Mouse (Mus musculus) hematopoietic stem cell, adult 5-6 weeks (primary cell): Measurements from ENCODE around the gene BC052040. TPM values are rescaled to one million over a fixed set of nuclear protein-coding genes. Genes with fewer than 3 reads are reported as not detected.
A peak's percentile ranks its signal among the peaks of the same experiment; 100 is the strongest.

ENCODE experiments used
- ATAC-seq, 2 experiments: fragments of 125-278 bp in 1 of 2; replicated peaks in 1 of 2; 2 replicates each; pipeline ENCODE4 v1.8.0; 2016 to 2017; ENCODE audit warnings: inconsistent platforms in 2 of 2, mild to moderate bottlenecking in 2 of 2, moderate number of reproducible peaks in 2 of 2, low read depth in 1 of 2, moderate TSS enrichment in 1 of 2; ENCODE audit not compliant: low FRiP score in 2 of 2, poor library complexity in 2 of 2, severe bottlenecking in 2 of 2, insufficient read depth in 1 of 2, low TSS enrichment in 1 of 2
- total RNA-seq: library from RNA; stranded (forward); fragments of 172-1452, 232-1000 nt; gene quantifications from 2 replicates; pipeline ENCODE4 v1.2.3, GENCODE M21; 2017

The BC052040 gene
- 7.1 and 8.2 TPM in 2 replicates for total RNA-seq

- ATAC-seq, result peak; percentile 98
These were observed at the start of gene BC052040 for GRCm38 (mm10) chr2:115581241-115581988. BC052040 (plus strand) TSS chr2:115581716.

DNA sequence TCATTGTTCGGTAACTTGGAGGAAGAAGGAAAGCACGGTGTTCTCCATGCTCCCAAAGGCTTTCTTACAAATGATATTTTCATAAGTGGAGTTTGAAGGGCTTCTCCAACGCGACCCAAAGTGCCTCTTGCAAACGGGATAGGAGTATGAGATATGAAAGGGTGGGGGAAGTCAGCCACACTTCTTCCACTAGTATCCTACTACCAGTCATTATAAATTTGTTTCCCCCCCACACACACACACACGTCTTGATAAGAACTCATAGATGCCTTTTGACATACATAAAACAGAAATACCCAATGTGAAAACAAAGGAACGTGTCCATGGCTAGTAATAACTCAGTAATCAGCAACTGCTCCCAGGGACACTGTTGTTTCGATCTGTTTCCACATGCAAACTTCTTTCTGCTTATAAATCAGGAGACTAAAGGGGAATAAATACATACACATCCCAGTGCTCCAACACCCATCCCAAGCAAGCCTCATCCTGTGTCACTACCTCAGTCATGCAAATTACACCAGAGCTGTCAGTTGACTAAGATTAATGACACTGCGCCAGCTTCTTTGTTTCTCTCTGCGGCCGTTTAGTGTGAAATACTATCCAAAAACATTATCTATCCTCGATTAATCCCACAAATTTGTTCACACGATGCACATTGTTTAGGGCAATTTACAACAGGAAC, 43.4 kb upstream of the BC052040 start:
- no peak for ATAC-seq

GRCm38 (mm10) chr2:115538691-115539283, 42.7 kb upstream of the BC052040 start:
- ATAC-seq, result no peak

- ATAC-seq, result no peak
These were observed 41.8 kb upstream of the BC052040 start for GRCm38 (mm10) chr2:115539731-115540130.

GRCm38 (mm10) chr2:115542401-115543123, 39.0 kb upstream of the BC052040 start:
- no peak for ATAC-seq

GRCm38 (mm10) chr2:115543212-115543611, 38.3 kb upstream of the BC052040 start:
- ATAC-seq, result no peak

DNA sequence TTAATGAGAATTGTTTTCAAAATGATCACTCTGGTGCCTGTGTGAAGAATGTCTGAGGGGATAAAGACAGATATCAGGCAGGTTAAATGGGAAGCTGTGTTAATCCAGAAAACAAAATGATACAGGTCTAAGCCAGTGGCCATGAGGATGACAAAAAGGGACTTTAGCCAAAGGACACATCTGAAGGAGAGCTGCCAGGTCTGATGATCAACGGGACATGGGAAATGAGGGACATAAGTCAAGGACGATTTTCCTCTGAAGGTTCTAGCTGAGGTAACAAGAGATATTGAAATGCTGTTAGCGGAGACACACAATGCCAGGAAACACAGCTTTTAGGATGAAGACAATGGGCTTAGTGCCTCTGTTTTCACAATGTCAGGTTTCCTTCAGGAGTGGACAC, 29.6 kb upstream of the BC052040 start:
- ATAC-seq, result no peak

DNA sequence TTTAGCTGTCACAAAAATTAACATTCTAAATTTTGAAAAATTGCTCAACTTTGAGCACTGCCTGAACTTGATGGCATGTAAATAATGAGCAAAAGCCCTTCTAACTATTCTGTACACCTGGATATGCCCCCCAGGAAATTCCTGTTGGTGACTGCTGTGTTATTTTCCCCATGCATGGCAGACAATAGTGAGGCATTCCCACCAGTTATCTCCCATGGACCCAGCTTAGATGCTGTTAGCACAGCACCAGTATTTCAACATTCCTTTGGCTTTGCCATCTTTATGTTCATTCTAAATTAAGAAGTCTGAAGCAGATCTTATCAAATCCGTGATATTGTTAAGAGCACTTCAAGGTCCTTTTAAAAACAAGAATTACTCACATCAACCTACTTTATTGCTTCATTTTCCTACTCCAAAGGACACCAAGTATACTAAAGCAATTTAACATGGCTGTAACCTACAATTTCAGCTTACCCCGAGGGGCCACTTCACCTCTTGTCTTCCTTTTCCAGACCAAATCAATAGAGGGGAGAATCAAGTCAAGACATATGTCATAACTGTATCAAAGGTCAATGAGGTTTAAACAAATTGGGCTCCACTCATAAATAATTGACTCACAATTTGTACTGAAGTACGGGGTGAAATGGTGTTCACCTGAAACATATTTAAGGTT, 19.2 kb upstream of the BC052040 start:
- no peak for ATAC-seq

GRCm38 (mm10) chr2:115563436-115564093, 18.0 kb upstream of the BC052040 start:
- no peak for ATAC-seq

DNA sequence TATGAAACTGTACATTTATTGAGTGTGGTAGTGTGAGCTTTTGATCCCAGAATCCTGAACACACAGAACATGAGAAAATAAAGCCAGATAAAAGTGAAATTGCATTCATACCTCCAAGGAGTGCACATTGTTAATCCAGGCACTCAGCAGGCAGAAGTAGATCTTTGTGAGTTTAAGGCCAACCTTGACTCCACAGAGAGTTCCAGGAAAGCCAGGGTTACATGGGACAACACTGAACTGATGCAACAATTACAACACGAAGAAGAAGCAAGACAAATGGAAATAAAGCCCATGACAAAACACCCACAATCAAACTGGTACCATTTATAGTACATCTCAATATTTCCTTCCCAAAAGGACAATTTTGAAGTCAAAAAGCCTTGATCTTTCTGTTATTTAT, 9.5 kb upstream of the BC052040 start:
- no peak for ATAC-seq

GRCm38 (mm10) chr2:115574802-115575201, 6.7 kb upstream of the BC052040 start:
- no peak for ATAC-seq

- no peak for ATAC-seq
These were observed 2.2 kb upstream of the BC052040 start for GRCm38 (mm10) chr2:115579171-115579900.

GRCm38 (mm10) chr2:115579976-115580375, 1.5 kb upstream of the BC052040 start:
- ATAC-seq, result no peak

DNA sequence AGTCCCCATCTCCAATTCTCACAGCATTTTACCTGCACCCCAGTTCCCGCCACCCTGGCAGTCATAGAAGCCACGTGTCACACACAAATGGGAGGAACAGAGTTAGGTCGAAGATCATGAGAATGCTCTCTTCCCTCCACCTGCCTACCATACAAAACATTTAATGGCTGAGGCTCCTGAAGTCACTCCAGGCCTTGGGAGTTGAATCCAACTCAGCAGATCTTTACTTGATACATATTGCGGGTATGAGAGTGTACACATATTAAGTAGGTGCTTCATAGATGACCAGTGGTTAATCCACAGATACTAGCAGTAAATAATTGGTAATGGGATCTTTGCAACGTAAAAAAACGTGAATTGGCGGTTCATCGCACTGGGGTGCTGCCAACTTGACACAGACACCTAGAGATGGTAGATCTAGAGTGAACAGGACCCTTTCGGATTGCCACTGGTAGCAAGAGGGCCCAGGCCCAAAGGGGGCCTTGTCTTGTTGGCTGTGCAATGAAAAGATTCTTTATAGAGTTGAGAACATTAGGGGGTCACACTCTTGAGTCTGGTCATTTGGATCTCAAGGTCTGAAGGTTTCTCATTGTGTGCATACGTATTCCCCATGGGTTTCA, 583 bp downstream of the BC052040 start:
- ATAC-seq, result no peak

DNA sequence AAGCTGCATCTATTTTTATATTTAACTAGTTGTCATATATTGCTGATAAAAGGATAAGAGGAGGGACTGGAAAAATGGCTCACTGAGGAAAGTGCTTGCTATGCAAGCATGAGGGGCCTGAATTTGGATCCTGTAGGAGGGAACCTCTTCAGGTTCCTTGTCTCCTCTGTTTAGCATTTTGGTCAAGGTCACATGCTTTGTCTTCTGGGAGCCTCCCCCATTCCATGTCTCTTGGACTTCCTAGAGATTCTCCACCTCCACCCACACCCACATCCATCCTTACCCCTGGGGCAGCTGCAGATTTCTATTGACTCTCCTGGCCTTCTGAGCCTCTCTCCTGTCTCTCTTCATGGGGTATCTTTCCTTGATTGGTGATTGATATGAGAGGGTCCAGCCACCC, 2.3 kb downstream of the BC052040 start:
- ATAC-seq, result no peak

- ATAC-seq, result no peak
These were observed 9.1 kb downstream of the BC052040 start for GRCm38 (mm10) chr2:115590602-115591001.
